Mouse (Mus musculus) intestine, embryonic 16.5 days (tissue): Measurements from ENCODE around the gene Sipa1l1. TPM values are rescaled to one million over a fixed set of nuclear protein-coding genes. Genes with fewer than 3 reads are reported as not detected.

Experiments
- ATAC-seq: fragments of 200-750 bp; cut with Nextera tagmentation; 2 replicates; pipeline ENCODE4 v1.8.0; 2017; ENCODE audit warnings: moderate TSS enrichment, moderate library complexity
- H3K27ac ChIP-seq: fragments of 300-500 bp; sonication (generic); 2 replicates; pipeline ENCODE4 v1.5.1; 2014; ENCODE audit warnings: mild to moderate bottlenecking, low read length
- H3K27me3 ChIP-seq: fragments of 300-500 bp; sonication (generic); replicated peaks from 2 replicates; pipeline ENCODE4 v1.6.1; 2014; ENCODE audit warnings: low read length, control low read depth, mixed read lengths; ENCODE audit not compliant: control insufficient read depth, insufficient read depth
- H3K36me3 ChIP-seq: fragments of 300-500 bp; sonication (generic); 2 replicates; pipeline ENCODE4 v1.6.1; 2014; ENCODE audit warnings: low read length, control low read depth; ENCODE audit not compliant: control insufficient read depth, insufficient read depth
- H3K4me1 ChIP-seq: fragments of 300-500 bp; sonication (generic); 2 replicates; pipeline ENCODE4 v1.6.1; 2014; ENCODE audit warnings: low read length, control low read depth, mixed read lengths; ENCODE audit not compliant: control insufficient read depth, insufficient read depth
- H3K4me2 ChIP-seq: fragments of 300-500 bp; sonication (generic); 2 replicates; pipeline ENCODE4 v1.6.1; 2014; ENCODE audit warnings: low read depth, low read length, control low read depth
- H3K4me3 ChIP-seq: fragments of 300-500 bp; sonication (generic); 2 replicates; pipeline ENCODE4 v1.5.1; 2014; ENCODE audit warnings: mild to moderate bottlenecking, low read length
- H3K9ac ChIP-seq: fragments of 300-500 bp; sonication (generic); 2 replicates; pipeline ENCODE4 v1.6.1; 2014; ENCODE audit warnings: low read depth, low read length
- H3K9me3 ChIP-seq: fragments of 300-500 bp; sonication (generic); 2 replicates; pipeline ENCODE4 v1.6.1; 2016; ENCODE audit warnings: low read length, control low read depth; ENCODE audit not compliant: control insufficient read depth
- WGBS: fragments of 180-500 bp; shearing (Covaris S2); extraction: QIAGEN DNeasy Blood & Tissue Kit; methylation state at CpG from one replicate; pipeline ENCODE4 v1.1.7; 2014; 5-methylcytosine and 5-hydroxymethylcytosine counted together
- polyA plus RNA-seq: library from polyadenylated mRNA; unstranded; fragments of >200 nt; fragmentation: Nextera tagmentation; extraction: Ambion mirVana; gene quantifications from 2 replicates; pipeline ENCODE4 v1.2.1, GENCODE M21; 2015

Gene Sipa1l1
- polyA plus RNA-seq, 1 experiment from 2014 or later = 21.2 TPM

- Histone ChIP-seq H3K4me1 (peaks cover 19% of the 10 kb centered on the region), H3K9ac (no peak overlapping the region), H3K27me3 (no peaks in the 10 kb centered on the region), H3K27ac (no peak overlapping the region), H3K9me3 (no peaks in the 10 kb centered on the region), H3K36me3 (no peaks in the 10 kb centered on the region), H3K4me3 (no peak overlapping the region), H3K4me2 (no peak overlapping the region)
- WGBS = 85% methylated on average over 3 of the region's 3 CpGs
- ATAC-seq = no peak
These were observed 79.4 kb downstream of the Sipa1l1 start for GRCm38 (mm10) chr12:82248501-82248900.

GRCm38 (mm10) chr12:82251328-82251727, 82.2 kb downstream of the Sipa1l1 start:
- H3K4me3 ChIP-seq = no peak overlapping the region
- no peak overlapping the region for H3K27ac ChIP-seq

DNA sequence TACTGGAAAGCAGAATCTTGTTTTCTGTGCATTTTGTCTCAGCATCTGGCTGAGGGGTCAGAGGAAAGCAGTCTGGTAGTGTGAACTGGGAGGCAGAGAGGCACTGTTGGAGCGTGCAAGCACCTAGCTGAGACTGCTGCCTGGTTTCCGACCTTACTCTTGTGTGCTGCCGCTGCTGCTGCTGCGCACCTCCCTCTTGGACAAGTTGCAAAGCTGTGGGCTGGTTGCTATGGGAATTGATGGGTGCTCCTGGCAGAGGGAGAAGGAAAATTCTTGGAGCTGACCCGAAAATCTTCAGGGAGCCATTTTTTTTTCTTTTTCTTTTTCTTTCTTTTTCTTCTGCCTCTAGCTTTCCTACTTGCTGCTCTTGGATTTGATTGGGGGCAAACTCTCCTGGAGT, 85.0 kb downstream of the Sipa1l1 start:
- H3K4me1 ChIP-seq = peaks cover 6% of the 10 kb centered on the region
- no peak overlapping the region for H3K4me3 ChIP-seq
- H3K27ac ChIP-seq = no peak overlapping the region
- no peak overlapping the region for H3K4me2 ChIP-seq
- ATAC-seq = 0 out of 2 replicates have a peak, but pooled peaks have one; percentile 10
- H3K36me3 ChIP-seq = no peaks in the 10 kb centered on the region
- H3K9me3 ChIP-seq = no peaks in the 10 kb centered on the region
- H3K9ac ChIP-seq = no peak overlapping the region
- no peaks in the 10 kb centered on the region for H3K27me3 ChIP-seq
- WGBS = 65% methylated on average over 5 of the region's 5 CpGs

More at GRCm38 (mm10) chr12:82251328-82251727, 82.2 kb downstream of the Sipa1l1 start:
- no peak overlapping the region for H3K9ac ChIP-seq
- H3K9me3 ChIP-seq = no peaks in the 10 kb centered on the region
- peaks cover 10% of the 10 kb centered on the region for H3K4me1 ChIP-seq
- no peaks in the 10 kb centered on the region for H3K36me3 ChIP-seq
- H3K4me2 ChIP-seq = no peak overlapping the region
- H3K27me3 ChIP-seq = no peaks in the 10 kb centered on the region
- 85% methylated on average over 2 of the region's 2 CpGs for WGBS
- no peak for ATAC-seq

GRCm38 (mm10) chr12:82256012-82256411, 86.9 kb downstream of the Sipa1l1 start:
- H3K9ac ChIP-seq = no peak overlapping the region
- no peak overlapping the region for H3K4me2 ChIP-seq
- no peak overlapping the region for H3K4me3 ChIP-seq
- peak; percentile 75; the same call in 1 of the 2 replicates for ATAC-seq
- H3K4me1 ChIP-seq = peaks cover 6% of the 10 kb centered on the region
- H3K36me3 ChIP-seq = no peaks in the 10 kb centered on the region
- H3K27me3 ChIP-seq = no peaks in the 10 kb centered on the region
- H3K27ac ChIP-seq = 0 out of 2 replicates have a peak overlapping the region, but pooled peaks have one; percentile 5
- H3K9me3 ChIP-seq = no peaks in the 10 kb centered on the region
- WGBS = 79% methylated on average over 5 of the region's 5 CpGs

DNA sequence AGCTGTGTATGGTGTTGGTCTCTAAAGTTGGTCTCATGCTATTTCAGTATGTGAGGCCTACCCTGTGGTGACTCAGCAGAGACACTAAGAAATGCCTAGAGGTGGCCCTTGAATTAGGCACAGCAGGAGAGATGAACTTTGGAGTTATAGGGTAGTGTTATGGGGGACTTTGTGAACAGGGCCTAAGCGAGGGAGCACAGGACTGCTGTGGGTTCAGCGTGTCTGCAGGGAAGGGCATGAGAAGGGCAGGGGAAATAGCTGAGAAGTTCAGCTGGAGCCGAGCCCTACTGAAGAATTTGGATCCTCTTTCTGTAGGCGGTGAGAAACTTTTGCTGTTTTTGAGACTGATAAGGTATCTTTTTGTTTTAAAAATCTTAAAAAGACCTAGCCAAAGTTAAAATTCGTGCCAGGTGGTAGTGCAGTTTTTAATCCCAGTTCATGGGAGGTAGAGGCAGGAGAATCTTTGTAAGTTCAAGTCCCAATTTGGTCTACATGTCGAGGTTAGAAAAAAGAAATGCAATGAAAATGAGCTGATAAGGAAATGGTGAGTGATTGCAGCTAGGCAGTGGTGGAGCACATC, 87.9 kb downstream of the Sipa1l1 start:
- no peak overlapping the region for H3K4me2 ChIP-seq
- ATAC-seq = no peak
- no peak overlapping the region for H3K9ac ChIP-seq
- no peaks in the 10 kb centered on the region for H3K27me3 ChIP-seq
- peak overlapping the region; percentile 34; the same call in 1 of the 2 replicates for H3K27ac ChIP-seq
- no peaks in the 10 kb centered on the region for H3K9me3 ChIP-seq
- H3K4me1 ChIP-seq = peaks cover 6% of the 10 kb centered on the region
- WGBS = 83% methylated on average over 6 of the region's 6 CpGs
- H3K4me3 ChIP-seq = no peak overlapping the region
- no peaks in the 10 kb centered on the region for H3K36me3 ChIP-seq

- Histone ChIP-seq H3K9me3 (no peaks in the 10 kb centered on the region), H3K27me3 (no peaks in the 10 kb centered on the region), H3K4me2 (no peak overlapping the region), H3K9ac (no peak overlapping the region), H3K4me3 (no peak overlapping the region), H3K36me3 (no peaks in the 10 kb centered on the region), H3K27ac (peak overlapping the region; percentile 33; the same call in 1 of the 2 replicates), H3K4me1 (peaks cover 6% of the 10 kb centered on the region)
- WGBS = 70% methylated on average over 6 of the region's 6 CpGs
- no peak for ATAC-seq
These were observed 89.1 kb downstream of the Sipa1l1 start for GRCm38 (mm10) chr12:82257994-82258785.

- no peak overlapping the region for H3K9ac ChIP-seq
- H3K27me3 ChIP-seq = no peaks in the 10 kb centered on the region
- peaks cover 5% of the 10 kb centered on the region; the same call in 1 of the 2 replicates for H3K4me1 ChIP-seq
- 87% methylated on average over 7 of the region's 7 CpGs for WGBS
- H3K4me2 ChIP-seq = no peak overlapping the region
- H3K9me3 ChIP-seq = no peaks in the 10 kb centered on the region
- no peak for ATAC-seq
- H3K27ac ChIP-seq = no peak overlapping the region
- H3K36me3 ChIP-seq = no peaks in the 10 kb centered on the region
- no peak overlapping the region for H3K4me3 ChIP-seq
These were observed 94.3 kb downstream of the Sipa1l1 start for GRCm38 (mm10) chr12:82263443-82263842.

DNA sequence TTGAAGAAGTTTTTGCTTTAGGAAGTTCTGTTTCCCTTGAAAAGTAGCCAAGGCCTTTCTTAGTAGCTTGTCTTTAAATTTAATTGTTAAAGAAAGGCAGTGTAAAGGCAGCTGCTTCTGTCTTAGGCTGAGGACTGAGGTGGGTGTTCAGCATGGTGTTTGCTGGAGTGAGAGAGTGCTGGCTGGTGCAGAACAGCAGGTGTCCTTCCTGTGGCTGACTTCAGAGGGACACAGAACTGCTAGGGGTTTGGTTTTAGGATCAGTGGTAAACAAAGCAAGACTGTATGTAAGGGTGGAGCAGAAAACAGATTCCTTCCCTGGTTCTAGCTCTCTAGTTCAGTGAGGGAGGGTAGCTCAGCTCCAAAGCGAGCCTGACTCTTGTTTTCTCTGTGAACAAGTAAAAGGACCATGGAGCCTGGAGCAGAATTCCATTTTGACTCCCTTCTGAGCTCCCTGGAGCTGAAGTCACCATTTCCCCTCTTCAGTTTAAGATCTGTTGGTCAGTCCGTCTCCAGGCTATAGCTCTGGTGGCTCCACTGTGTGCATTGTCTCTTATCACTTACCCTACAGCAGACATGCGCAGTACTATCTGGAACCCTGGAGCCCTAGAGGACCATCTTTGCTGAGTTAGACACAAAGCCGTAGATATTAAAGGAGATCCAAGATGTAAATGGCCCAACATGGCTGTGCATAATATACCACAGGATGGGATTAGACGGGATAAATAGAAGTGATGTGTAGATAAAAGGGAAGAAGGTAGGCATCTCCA, 95.1 kb downstream of the Sipa1l1 start:
- H3K36me3 ChIP-seq = no peaks in the 10 kb centered on the region
- 94% methylated on average over 5 of the region's 5 CpGs for WGBS
- no peak overlapping the region for H3K27ac ChIP-seq
- no peaks in the 10 kb centered on the region for H3K27me3 ChIP-seq
- H3K4me2 ChIP-seq = no peak overlapping the region
- H3K4me3 ChIP-seq = no peak overlapping the region
- H3K9me3 ChIP-seq = no peaks in the 10 kb centered on the region
- peaks cover 5% of the 10 kb centered on the region; the same call in 1 of the 2 replicates for H3K4me1 ChIP-seq
- no peak for ATAC-seq
- no peak overlapping the region for H3K9ac ChIP-seq
